Mouse (Mus musculus) testis, adult 2 months (tissue): Measurements from ENCODE around the gene Babam2.
A peak's percentile ranks its signal among the peaks of the same experiment; 100 is the strongest.

Experiments used
- CTCF ChIP-seq: fragments of 200-500 bp; IDR thresholded peaks from 2 replicates; pipeline ENCODE4 v1.5.1; 2012; ENCODE audit warnings: low read depth, mild to moderate bottlenecking, inconsistent platforms, low read length, moderate library complexity; ENCODE audit not compliant: control insufficient read depth, insufficient read depth, insufficient replicate concordance
- POLR2A ChIP-seq: fragments of 200-500 bp; IDR thresholded peaks from 2 replicates; pipeline ENCODE4 v1.6.1; 2012; ENCODE audit warnings: low read depth, mild to moderate bottlenecking, inconsistent platforms, low read length, moderate library complexity; ENCODE audit not compliant: control insufficient read depth

GRCm38 (mm10) chr5:31698297-31698726, 828 bp downstream of the Babam2 start:
- TF ChIP-seq CTCF (no peak), POLR2A (peak; percentile 38; the same call in 1 of the 2 replicates)
